Mouse (Mus musculus): ENCODE measurements around the gene Olfr1233. TPM values are rescaled to one million over a fixed set of nuclear protein-coding genes. Genes with fewer than 3 reads are reported as not detected.

Olfr1233 gene
- not detected in 2 replicates for polyA plus RNA-seq (2012; rRNA removed)

GRCm38 (mm10) chr2:89342298-89342697 is at the start of gene Olfr1233:
Gene Olfr1233, minus strand, starts transcription at chr2:89342398.
- DNase-seq (ENCODE audit: low read depth), result no peak

GRCm38 (mm10) chr2:89364765-89365164 is 22.6 kb upstream of the Olfr1233 start, which contains the start of gene Olfr1234:
Gene Olfr1234, minus strand, starts transcription at chr2:89364865.
- DNase-seq (ENCODE audit: low read depth), result no peak

- no peak for DNase-seq (ENCODE audit: low read depth)
Observed at GRCm38 (mm10) chr2:89329575-89329974, 12.6 kb downstream of the Olfr1233 start, which contains the start of gene Olfr1232. Gene Olfr1232, minus strand, starts transcription at chr2:89329675.

GRCm38 (mm10) chr2:89306974-89307373 is 35.2 kb downstream of the Olfr1233 start, which contains the start of gene Olfr1231:
Gene Olfr1231, minus strand, starts transcription at chr2:89307074.
- DNase-seq (ENCODE audit: low read depth), result no peak

GRCm38 (mm10) chr2:89297168-89297567 is 45.0 kb downstream of the Olfr1233 start, which contains the start of gene Olfr1230:
Gene Olfr1230, minus strand, starts transcription at chr2:89297268.
- no peak for DNase-seq (ENCODE audit: low read depth)

GRCm38 (mm10) chr2:89287914-89288313 is 54.3 kb downstream of the Olfr1233 start, which contains the start of gene Olfr1229:
Gene Olfr1229, minus strand, starts transcription at chr2:89288014.
- DNase-seq (ENCODE audit: low read depth), result no peak

Other genes with a start within 250 kb of the Olfr1233 start
- not detected in 2 replicates for gene Olfr1220, start 235.6 kb downstream of the Olfr1233 start, polyA plus RNA-seq (2012; rRNA removed)
- not detected in 2 replicates for gene Olfr1221, start 225.1 kb downstream of the Olfr1233 start, polyA plus RNA-seq (2012; rRNA removed)
- gene Olfr1222, start 209.3 kb downstream of the Olfr1233 start, polyA plus RNA-seq (2012; rRNA removed), result not detected in 2 replicates
- not detected in 2 replicates for gene Olfr1223, start 190.8 kb downstream of the Olfr1233 start, polyA plus RNA-seq (2012; rRNA removed)
- gene Olfr1224-ps1, start 178.3 kb downstream of the Olfr1233 start, polyA plus RNA-seq (2012; rRNA removed), result not detected in 2 replicates
- not detected in 2 replicates for gene Olfr1225, start 167.7 kb downstream of the Olfr1233 start, polyA plus RNA-seq (2012; rRNA removed)
- not detected in 2 replicates for gene Olfr1226, start 142.3 kb downstream of the Olfr1233 start, polyA plus RNA-seq (2012; rRNA removed)
- gene Olfr1228, start 88.3 kb downstream of the Olfr1233 start, polyA plus RNA-seq (2012; rRNA removed), result not detected in 2 replicates
- not detected in 2 replicates for gene Olfr1229, start 54.4 kb downstream of the Olfr1233 start, polyA plus RNA-seq (2012; rRNA removed)
- not detected in 2 replicates for gene Olfr1230, start 45.1 kb downstream of the Olfr1233 start, polyA plus RNA-seq (2012; rRNA removed)
- not detected in 2 replicates for gene Olfr1231, start 35.3 kb downstream of the Olfr1233 start, polyA plus RNA-seq (2012; rRNA removed)
- gene Olfr1232, start 12.7 kb downstream of the Olfr1233 start, polyA plus RNA-seq (2012; rRNA removed), result not detected in 2 replicates
- gene Olfr1234, start 22.5 kb upstream of the Olfr1233 start, polyA plus RNA-seq (2012; rRNA removed), result not detected in 2 replicates
- gene Olfr1238, start 67.3 kb upstream of the Olfr1233 start, polyA plus RNA-seq (2012; rRNA removed), result not detected in 2 replicates
- not detected in 2 replicates for gene Olfr1239, start 78.0 kb upstream of the Olfr1233 start, polyA plus RNA-seq (2012; rRNA removed)
- gene Olfr1240, start 100.6 kb upstream of the Olfr1233 start, polyA plus RNA-seq (2012; rRNA removed), result not detected in 2 replicates
- not detected in 2 replicates for gene Olfr1241, start 144.7 kb upstream of the Olfr1233 start, polyA plus RNA-seq (2012; rRNA removed)
- gene Olfr1242, start 155.9 kb upstream of the Olfr1233 start, polyA plus RNA-seq (2012; rRNA removed), result not detected in 2 replicates
- gene Olfr1243, start 189.1 kb upstream of the Olfr1233 start, polyA plus RNA-seq (2012; rRNA removed), result not detected in 2 replicates
- not detected in 2 replicates for gene Olfr1245, start 236.0 kb upstream of the Olfr1233 start, polyA plus RNA-seq (2012; rRNA removed)